Mouse (Mus musculus): ENCODE results near the gene Tubgcp6.
A peak's percentile ranks its signal among the peaks of the same experiment; 100 is the strongest.

Gene Tubgcp6

GRCm38 (mm10) chr15:89064891-89065290, 58.0 kb downstream of the Tubgcp6 start:
- DNase-seq (ENCODE audit: low spot score in 2 of 2) = no peak

- DNase-seq (ENCODE audit: low spot score in 2 of 2) = peak in 1 of 2 experiments; percentile 5
Measured at GRCm38 (mm10) chr15:89063536-89063935, 59.4 kb downstream of the Tubgcp6 start.

- DNase-seq (ENCODE audit: low spot score in 2 of 2) = no peak
Measured at GRCm38 (mm10) chr15:89063001-89063400, 59.9 kb downstream of the Tubgcp6 start.

- DNase-seq (ENCODE audit: low spot score in 2 of 2) = peak in 1 of 2 experiments; percentile 6
Measured at GRCm38 (mm10) chr15:89062518-89062910, 60.4 kb downstream of the Tubgcp6 start.

- peak in 1 of 2 experiments; percentile 9 for DNase-seq (ENCODE audit: low spot score in 2 of 2)
Measured at GRCm38 (mm10) chr15:89061761-89062517, 61.0 kb downstream of the Tubgcp6 start.

GRCm38 (mm10) chr15:89060811-89061460, 62.0 kb downstream of the Tubgcp6 start:
- peak in 1 of 2 experiments; percentile 8 for DNase-seq (ENCODE audit: low spot score in 2 of 2)

GRCm38 (mm10) chr15:89060032-89060681, 62.8 kb downstream of the Tubgcp6 start:
- peak in 1 of 2 experiments; percentile 12 for DNase-seq (ENCODE audit: low spot score in 2 of 2)

GRCm38 (mm10) chr15:89059161-89059931, 63.6 kb downstream of the Tubgcp6 start, which contains the start of gene Panx2:
TSS of gene Panx2 (plus strand) at chr15:89059734.
- DNase-seq (ENCODE audit: low spot score in 2 of 2) = peak in 1 of 2 experiments; percentile 12

- DNase-seq (ENCODE audit: low spot score in 2 of 2) = peak in 1 of 2 experiments; percentile 4
Measured at GRCm38 (mm10) chr15:89058736-89059135, 64.2 kb downstream of the Tubgcp6 start.

- DNase-seq (ENCODE audit: low spot score in 2 of 2) = no peak
Measured at GRCm38 (mm10) chr15:89054666-89055065, 68.2 kb downstream of the Tubgcp6 start.

Data from spleen, postnatal 10 days (tissue).